Mouse (Mus musculus) heart, postnatal 0 days (tissue): ENCODE results near the gene Lrrc28.

ENCODE experiments used
- CTCF ChIP-seq: IDR thresholded peaks from 2 replicates; pipeline ENCODE4 v1.5.1; 2016; ENCODE audit warnings: antibody characterized with exemption, control low read depth, low read depth
- EP300 ChIP-seq: IDR thresholded peaks from 2 replicates; pipeline ENCODE4 v1.6.1; 2016; ENCODE audit warnings: antibody characterized with exemption, low read depth

GRCm38 (mm10) chr7:67683006-67683405 lies 37.9 kb upstream of the Lrrc28 start:
- TF ChIP-seq EP300, result no peak
- no peak for TF ChIP-seq CTCF
